Mouse (Mus musculus) midbrain, embryonic 13.5 days (tissue): Measurements from ENCODE around the gene Arhgap25. TPM values are rescaled to one million over a fixed set of nuclear protein-coding genes. Genes with fewer than 3 reads are reported as not detected.

Source experiments
- ATAC-seq: fragments of 200-750 bp; cut with Nextera tagmentation; 2 replicates; pipeline ENCODE4 v1.8.0; 2017; ENCODE audit warnings: mild to moderate bottlenecking, moderate TSS enrichment, moderate library complexity
- H3K27ac ChIP-seq: fragments of 300-500 bp; sonication (generic); 2 replicates; pipeline ENCODE4 v1.5.1; 2015; ENCODE audit warnings: inconsistent platforms, mild to moderate bottlenecking, moderate library complexity
- H3K27me3 ChIP-seq: fragments of 300-500 bp; sonication (generic); 2 replicates; pipeline ENCODE4 v1.6.1; 2015; ENCODE audit warnings: mild to moderate bottlenecking, inconsistent platforms
- H3K36me3 ChIP-seq: fragments of 300-500 bp; sonication (generic); 2 replicates; pipeline ENCODE4 v1.6.1; 2015; ENCODE audit warnings: mild to moderate bottlenecking, inconsistent platforms
- H3K4me1 ChIP-seq: fragments of 300-500 bp; sonication (generic); replicated peaks from 2 replicates; pipeline ENCODE4 v1.6.1; 2015; ENCODE audit warnings: inconsistent platforms
- H3K4me2 ChIP-seq: fragments of 300-500 bp; sonication (generic); replicated peaks from 2 replicates; pipeline ENCODE4 v1.6.1; 2015; ENCODE audit warnings: moderate library complexity, mild to moderate bottlenecking, inconsistent platforms
- H3K4me3 ChIP-seq: fragments of 300-500 bp; sonication (generic); replicated peaks from 2 replicates; pipeline ENCODE4 v1.5.1; 2015; ENCODE audit warnings: mild to moderate bottlenecking, inconsistent platforms
- H3K9ac ChIP-seq: fragments of 300-500 bp; sonication (generic); replicated peaks from 2 replicates; pipeline ENCODE4 v1.6.1; 2015; ENCODE audit warnings: mild to moderate bottlenecking, inconsistent platforms
- H3K9me3 ChIP-seq: fragments of 300-500 bp; sonication (generic); 2 replicates; pipeline ENCODE4 v1.6.1; 2016; ENCODE audit warnings: mild to moderate bottlenecking, inconsistent platforms
- WGBS: fragments of 180-500 bp; shearing (Covaris S2); methylation state at CpG from one replicate; pipeline ENCODE4 v1.1.7; 2015; 5-methylcytosine and 5-hydroxymethylcytosine counted together
- polyA plus RNA-seq: library from polyadenylated mRNA; unstranded; fragments of >200 nt; fragmentation: Nextera tagmentation; extraction: Ambion mirVana; gene quantifications from 2 replicates; pipeline ENCODE4 v1.2.1, GENCODE M21; 2015

Arhgap25 gene
- polyA plus RNA-seq, 1 experiment from 2014 or later = 1.5 TPM

- Histone ChIP-seq H3K9ac (no peak overlapping the region), H3K27ac (no peak overlapping the region), H3K36me3 (no peaks in the 10 kb centered on the region), H3K4me3 (no peak overlapping the region), H3K4me2 (no peak overlapping the region), H3K9me3 (no peaks in the 10 kb centered on the region), H3K27me3 (peaks cover 3% of the 10 kb centered on the region; the same call in 1 of the 2 replicates), H3K4me1 (peaks cover 6% of the 10 kb centered on the region; the same call in 1 of the 2 replicates)
- no peak for ATAC-seq
- WGBS = 97% methylated on average over 1 of the region's 1 CpGs
These were observed 65.7 kb downstream of the Arhgap25 start for GRCm38 (mm10) chr6:87467373-87467772.

GRCm38 (mm10) chr6:87466221-87466620, 66.8 kb downstream of the Arhgap25 start:
- no peak for ATAC-seq
- Histone ChIP-seq H3K9ac (peak overlapping the region; percentile 24; the same call in 1 of the 2 replicates), H3K4me3 (no peak overlapping the region), H3K4me2 (peak overlapping the region; percentile 33), H3K27me3 (peaks cover 3% of the 10 kb centered on the region; the same call in 1 of the 2 replicates), H3K9me3 (no peaks in the 10 kb centered on the region), H3K36me3 (no peaks in the 10 kb centered on the region), H3K27ac (no peak overlapping the region), H3K4me1 (peaks cover 6% of the 10 kb centered on the region; the same call in 1 of the 2 replicates)
- WGBS = 6% methylated on average over 12 of the region's 12 CpGs

- Histone ChIP-seq H3K27ac (no peak overlapping the region), H3K4me2 (no peak overlapping the region), H3K9me3 (no peaks in the 10 kb centered on the region), H3K4me3 (no peak overlapping the region), H3K4me1 (no peaks in the 10 kb centered on the region), H3K27me3 (no peaks in the 10 kb centered on the region), H3K36me3 (no peaks in the 10 kb centered on the region), H3K9ac (no peak overlapping the region)
- 82% methylated on average over 6 of the region's 6 CpGs for WGBS
- no peak for ATAC-seq
These were observed 77.6 kb downstream of the Arhgap25 start for GRCm38 (mm10) chr6:87455507-87455906.

- 81% methylated on average over 3 of the region's 3 CpGs for WGBS
- Histone ChIP-seq H3K9ac (no peak overlapping the region), H3K4me1 (no peaks in the 10 kb centered on the region), H3K36me3 (no peaks in the 10 kb centered on the region), H3K4me3 (no peak overlapping the region), H3K9me3 (no peaks in the 10 kb centered on the region), H3K27me3 (no peaks in the 10 kb centered on the region), H3K27ac (no peak overlapping the region), H3K4me2 (no peak overlapping the region)
- ATAC-seq = no peak
These were observed 81.3 kb downstream of the Arhgap25 start for GRCm38 (mm10) chr6:87451771-87452170.

GRCm38 (mm10) chr6:87451016-87451415, 82.0 kb downstream of the Arhgap25 start:
- H3K4me2 ChIP-seq = no peak overlapping the region
- no peaks in the 10 kb centered on the region for H3K36me3 ChIP-seq
- H3K9me3 ChIP-seq = no peaks in the 10 kb centered on the region
- ATAC-seq = no peak
- H3K27me3 ChIP-seq = no peaks in the 10 kb centered on the region
- H3K27ac ChIP-seq = no peak overlapping the region
- no peaks in the 10 kb centered on the region for H3K4me1 ChIP-seq
- no peak overlapping the region for H3K9ac ChIP-seq
- no peak overlapping the region for H3K4me3 ChIP-seq
- 72% methylated on average over 3 of the region's 3 CpGs for WGBS

GRCm38 (mm10) chr6:87449534-87449933, 83.5 kb downstream of the Arhgap25 start:
- Histone ChIP-seq H3K9me3 (no peaks in the 10 kb centered on the region), H3K36me3 (no peaks in the 10 kb centered on the region), H3K9ac (no peak overlapping the region), H3K4me2 (no peak overlapping the region), H3K4me3 (no peak overlapping the region), H3K27ac (no peak overlapping the region), H3K4me1 (no peaks in the 10 kb centered on the region), H3K27me3 (no peaks in the 10 kb centered on the region)
- 73% methylated on average over 3 of the region's 3 CpGs for WGBS
- no peak for ATAC-seq

GRCm38 (mm10) chr6:87447217-87447616, 85.8 kb downstream of the Arhgap25 start:
- no peak for ATAC-seq
- H3K27ac ChIP-seq = no peak overlapping the region
- no peaks in the 10 kb centered on the region for H3K27me3 ChIP-seq
- no peaks in the 10 kb centered on the region for H3K9me3 ChIP-seq
- H3K4me2 ChIP-seq = no peak overlapping the region
- WGBS = 91% methylated on average over 4 of the region's 4 CpGs
- H3K4me3 ChIP-seq = no peak overlapping the region
- no peaks in the 10 kb centered on the region for H3K4me1 ChIP-seq
- H3K9ac ChIP-seq = no peak overlapping the region
- H3K36me3 ChIP-seq = no peaks in the 10 kb centered on the region

GRCm38 (mm10) chr6:87445222-87445621, 87.8 kb downstream of the Arhgap25 start:
- Histone ChIP-seq H3K27ac (no peak overlapping the region), H3K36me3 (no peaks in the 10 kb centered on the region), H3K4me3 (no peak overlapping the region), H3K4me2 (no peak overlapping the region), H3K9ac (no peak overlapping the region), H3K27me3 (no peaks in the 10 kb centered on the region), H3K4me1 (no peaks in the 10 kb centered on the region), H3K9me3 (no peaks in the 10 kb centered on the region)
- WGBS = 80% methylated on average over 7 of the region's 7 CpGs
- no peak for ATAC-seq

GRCm38 (mm10) chr6:87443253-87443652, 89.8 kb downstream of the Arhgap25 start:
- H3K4me1 ChIP-seq = no peaks in the 10 kb centered on the region
- H3K27ac ChIP-seq = no peak overlapping the region
- H3K27me3 ChIP-seq = no peaks in the 10 kb centered on the region
- no peak overlapping the region for H3K4me2 ChIP-seq
- H3K9me3 ChIP-seq = no peaks in the 10 kb centered on the region
- no peaks in the 10 kb centered on the region for H3K36me3 ChIP-seq
- H3K4me3 ChIP-seq = no peak overlapping the region
- no peak for ATAC-seq
- 93% methylated on average over 11 of the region's 11 CpGs for WGBS
- no peak overlapping the region for H3K9ac ChIP-seq

- ATAC-seq = no peak
- no peaks in the 10 kb centered on the region for H3K4me1 ChIP-seq
These were observed 96.3 kb downstream of the Arhgap25 start for GRCm38 (mm10) chr6:87436745-87437144.

GRCm38 (mm10) chr6:87435791-87436190, 97.3 kb downstream of the Arhgap25 start:
- H3K4me2 ChIP-seq = no peak overlapping the region
- no peak for ATAC-seq
- WGBS = 98% methylated on average over 3 of the region's 3 CpGs
- no peaks in the 10 kb centered on the region for H3K4me1 ChIP-seq
- no peak overlapping the region for H3K4me3 ChIP-seq
- no peaks in the 10 kb centered on the region for H3K27me3 ChIP-seq
- H3K9ac ChIP-seq = no peak overlapping the region
- H3K36me3 ChIP-seq = no peaks in the 10 kb centered on the region
- no peaks in the 10 kb centered on the region for H3K9me3 ChIP-seq
- H3K27ac ChIP-seq = no peak overlapping the region

More at GRCm38 (mm10) chr6:87436745-87437144, 96.3 kb downstream of the Arhgap25 start:
- Histone ChIP-seq H3K27ac (no peak overlapping the region), H3K9me3 (no peaks in the 10 kb centered on the region), H3K27me3 (no peaks in the 10 kb centered on the region), H3K4me2 (no peak overlapping the region), H3K36me3 (no peaks in the 10 kb centered on the region), H3K9ac (no peak overlapping the region), H3K4me3 (no peak overlapping the region)
- WGBS = 93% methylated on average over 8 of the region's 8 CpGs

- Histone ChIP-seq H3K4me3 (no peak within 1 kb of the TSS), H3K27me3 (no peaks in the 10 kb centered on the region), H3K4me1 (peaks cover 5% of the 10 kb centered on the region; the same call in 1 of the 2 replicates), H3K36me3 (no peaks in the 10 kb centered on the region), H3K9ac (no peak within 1 kb of the TSS), H3K9me3 (no peaks in the 10 kb centered on the region), H3K27ac (no peak within 1 kb of the TSS), H3K4me2 (no peak within 1 kb of the TSS)
- 79% methylated on average over 7 of the region's 7 CpGs for WGBS
- ATAC-seq = no peak
These were observed 104.5 kb downstream of the Arhgap25 start, which contains the start of gene Bmp10 for GRCm38 (mm10) chr6:87428487-87429044. Gene Bmp10, plus strand, starts transcription at chr6:87428994.

- no peak overlapping the region for H3K27ac ChIP-seq
- H3K9me3 ChIP-seq = no peaks in the 10 kb centered on the region
- H3K9ac ChIP-seq = no peak overlapping the region
- WGBS = 64% methylated on average over 8 of the region's 8 CpGs
- H3K4me3 ChIP-seq = no peak overlapping the region
- H3K36me3 ChIP-seq = no peaks in the 10 kb centered on the region
- ATAC-seq = no peak
- peaks cover 5% of the 10 kb centered on the region; the same call in 1 of the 2 replicates for H3K4me1 ChIP-seq
- H3K4me2 ChIP-seq = no peak overlapping the region
- no peaks in the 10 kb centered on the region for H3K27me3 ChIP-seq
These were observed 105.4 kb downstream of the Arhgap25 start for GRCm38 (mm10) chr6:87427616-87428015.
